Mouse (Mus musculus) forebrain, embryonic 13.5 days (tissue): ENCODE measurements around the gene Naip2. TPM values are rescaled to one million over a fixed set of nuclear protein-coding genes. Genes with fewer than 3 reads are reported as not detected.

Source experiments
- ATAC-seq: fragments of 200-750 bp; cut with Nextera tagmentation; 2 replicates; pipeline ENCODE4 v1.8.0; 2017
- H3K27ac ChIP-seq: fragments of 300-500 bp; sonication (generic); 2 replicates; pipeline ENCODE4 v1.5.1; 2015; ENCODE audit warnings: inconsistent platforms, mild to moderate bottlenecking, moderate library complexity
- H3K27me3 ChIP-seq: fragments of 300-500 bp; sonication (generic); 2 replicates; pipeline ENCODE4 v1.6.1; 2015; ENCODE audit warnings: mild to moderate bottlenecking, inconsistent platforms
- H3K36me3 ChIP-seq: fragments of 300-500 bp; sonication (generic); 2 replicates; pipeline ENCODE4 v1.6.1; 2015; ENCODE audit warnings: mild to moderate bottlenecking, inconsistent platforms; ENCODE audit not compliant: poor library complexity, severe bottlenecking
- H3K4me1 ChIP-seq: fragments of 300-500 bp; sonication (generic); 2 replicates; pipeline ENCODE4 v1.6.1; 2015; ENCODE audit warnings: inconsistent platforms
- H3K4me2 ChIP-seq: fragments of 300-500 bp; sonication (generic); 2 replicates; pipeline ENCODE4 v1.6.1; 2015; ENCODE audit warnings: inconsistent platforms, mild to moderate bottlenecking, moderate library complexity
- H3K4me3 ChIP-seq: fragments of 300-500 bp; sonication (generic); 2 replicates; pipeline ENCODE4 v1.5.1; 2015; ENCODE audit warnings: mild to moderate bottlenecking, inconsistent platforms
- H3K9ac ChIP-seq: fragments of 300-500 bp; sonication (generic); 2 replicates; pipeline ENCODE4 v1.6.1; 2015; ENCODE audit warnings: mild to moderate bottlenecking, inconsistent platforms
- H3K9me3 ChIP-seq: fragments of 300-500 bp; sonication (generic); replicated peaks from 2 replicates; pipeline ENCODE4 v1.6.1; 2016; ENCODE audit warnings: inconsistent platforms
- WGBS: fragments of 180-500 bp; shearing (Covaris S2); methylation state at CpG from one replicate; pipeline ENCODE4 v1.1.7; 2015; 5-methylcytosine and 5-hydroxymethylcytosine counted together
- polyA plus RNA-seq: library from polyadenylated mRNA; unstranded; fragments of >200 nt; fragmentation: Nextera tagmentation; extraction: Ambion mirVana; gene quantifications from 2 replicates; pipeline ENCODE4 v1.2.1, GENCODE M21; 2015

Gene Naip2
- polyA plus RNA-seq, 1 experiment from 2014 or later = 0.09 TPM

GRCm38 (mm10) chr13:100103052-100103658 lies 98.7 kb downstream of the Naip2 start:
- Histone ChIP-seq H3K36me3 (peaks cover 7% of the 10 kb centered on the region), H3K9me3 (no peaks in the 10 kb centered on the region), H3K27ac (peak overlapping the region; percentile 65), H3K27me3 (peaks cover 6% of the 10 kb centered on the region; the same call in 1 of the 2 replicates), H3K4me2 (peak overlapping the region; percentile 81), H3K4me1 (peaks cover 17% of the 10 kb centered on the region), H3K4me3 (peak overlapping the region; percentile 100), H3K9ac (peak overlapping the region; percentile 91)
- no peak for ATAC-seq
- WGBS = 7% methylated on average over 15 of the region's 15 CpGs

GRCm38 (mm10) chr13:100098808-100099207 lies 103.1 kb downstream of the Naip2 start:
- no peak overlapping the region for H3K9ac ChIP-seq
- no peaks in the 10 kb centered on the region for H3K27me3 ChIP-seq
- no peak for ATAC-seq
- WGBS = 92% methylated on average over 6 of the region's 6 CpGs
- peaks cover 17% of the 10 kb centered on the region for H3K4me1 ChIP-seq
- H3K4me3 ChIP-seq = no peak overlapping the region
- H3K9me3 ChIP-seq = no peaks in the 10 kb centered on the region
- H3K27ac ChIP-seq = no peak overlapping the region
- H3K36me3 ChIP-seq = peaks cover 48% of the 10 kb centered on the region
- no peak overlapping the region for H3K4me2 ChIP-seq

Other genes starting within 250 kb of the Naip2 start
- 36.1 and 36.2 TPM in 2 replicates for gene Mccc2, start 186.5 kb downstream of the Naip2 start, polyA plus RNA-seq
- 29.5 and 34.5 TPM in 2 replicates for gene Bdp1, start 98.0 kb downstream of the Naip2 start, polyA plus RNA-seq
- gene Serf1, start 94.1 kb downstream of the Naip2 start, polyA plus RNA-seq = 319 and 375 TPM in 2 replicates
- 50.4 and 57.9 TPM in 2 replicates for gene Smn1, start 77.2 kb downstream of the Naip2 start, polyA plus RNA-seq
- 0.05 and 0.11 TPM in 2 replicates for gene Naip5, start 44.2 kb upstream of the Naip2 start, polyA plus RNA-seq
- gene Naip6, start 115.6 kb upstream of the Naip2 start, polyA plus RNA-seq = 0.03 and 0.08 TPM in 2 replicates